Mouse (Mus musculus) stomach, embryonic 15.5 days (tissue): ENCODE data around the gene Prmt1. TPM values are rescaled to one million over a fixed set of nuclear protein-coding genes. Genes with fewer than 3 reads are reported as not detected.
A peak's percentile ranks its signal among the peaks of the same experiment; 100 is the strongest.

Experiments
- ATAC-seq: fragments of 200-750 bp; cut with Nextera tagmentation; 2 replicates; pipeline ENCODE4 v1.8.0; 2017; ENCODE audit warnings: low read depth, moderate number of reproducible peaks, moderate TSS enrichment; ENCODE audit not compliant: insufficient read depth, low FRiP score
- H3K27ac ChIP-seq: fragments of 300-500 bp; sonication (generic); 2 replicates; pipeline ENCODE4 v1.5.1; 2015; ENCODE audit warnings: mild to moderate bottlenecking, inconsistent platforms
- H3K27me3 ChIP-seq: fragments of 300-500 bp; sonication (generic); replicated peaks from 2 replicates; pipeline ENCODE4 v1.6.1; 2015; ENCODE audit warnings: inconsistent platforms
- H3K36me3 ChIP-seq: fragments of 300-500 bp; sonication (generic); 2 replicates; pipeline ENCODE4 v1.6.1; 2015; ENCODE audit warnings: inconsistent platforms
- H3K4me1 ChIP-seq: fragments of 300-500 bp; sonication (generic); 2 replicates; pipeline ENCODE4 v1.6.1; 2015; ENCODE audit warnings: inconsistent platforms
- H3K4me2 ChIP-seq: fragments of 300-500 bp; sonication (generic); 2 replicates; pipeline ENCODE4 v1.6.1; 2015; ENCODE audit warnings: mild to moderate bottlenecking, inconsistent platforms
- H3K4me3 ChIP-seq: fragments of 300-500 bp; sonication (generic); replicated peaks from 2 replicates; pipeline ENCODE4 v1.5.1; 2015; ENCODE audit warnings: inconsistent platforms
- H3K9ac ChIP-seq: fragments of 300-500 bp; sonication (generic); 2 replicates; pipeline ENCODE4 v1.6.1; 2015; ENCODE audit warnings: inconsistent platforms
- H3K9me3 ChIP-seq: fragments of 300-500 bp; sonication (generic); 2 replicates; pipeline ENCODE4 v1.6.1; 2016; ENCODE audit warnings: inconsistent platforms
- WGBS: fragments of 180-500 bp; shearing (Covaris S2); methylation state at CpG from one replicate; pipeline ENCODE4 v1.1.7; 2015; 5-methylcytosine and 5-hydroxymethylcytosine counted together
- polyA plus RNA-seq: library from polyadenylated mRNA; unstranded; fragments of >200 nt; fragmentation: Nextera tagmentation; extraction: Ambion mirVana; gene quantifications from 2 replicates; pipeline ENCODE4 v1.2.1, GENCODE M21; 2015

Gene Prmt1
- polyA plus RNA-seq, 1 experiment from 2014 or later = 396 TPM

DNA sequence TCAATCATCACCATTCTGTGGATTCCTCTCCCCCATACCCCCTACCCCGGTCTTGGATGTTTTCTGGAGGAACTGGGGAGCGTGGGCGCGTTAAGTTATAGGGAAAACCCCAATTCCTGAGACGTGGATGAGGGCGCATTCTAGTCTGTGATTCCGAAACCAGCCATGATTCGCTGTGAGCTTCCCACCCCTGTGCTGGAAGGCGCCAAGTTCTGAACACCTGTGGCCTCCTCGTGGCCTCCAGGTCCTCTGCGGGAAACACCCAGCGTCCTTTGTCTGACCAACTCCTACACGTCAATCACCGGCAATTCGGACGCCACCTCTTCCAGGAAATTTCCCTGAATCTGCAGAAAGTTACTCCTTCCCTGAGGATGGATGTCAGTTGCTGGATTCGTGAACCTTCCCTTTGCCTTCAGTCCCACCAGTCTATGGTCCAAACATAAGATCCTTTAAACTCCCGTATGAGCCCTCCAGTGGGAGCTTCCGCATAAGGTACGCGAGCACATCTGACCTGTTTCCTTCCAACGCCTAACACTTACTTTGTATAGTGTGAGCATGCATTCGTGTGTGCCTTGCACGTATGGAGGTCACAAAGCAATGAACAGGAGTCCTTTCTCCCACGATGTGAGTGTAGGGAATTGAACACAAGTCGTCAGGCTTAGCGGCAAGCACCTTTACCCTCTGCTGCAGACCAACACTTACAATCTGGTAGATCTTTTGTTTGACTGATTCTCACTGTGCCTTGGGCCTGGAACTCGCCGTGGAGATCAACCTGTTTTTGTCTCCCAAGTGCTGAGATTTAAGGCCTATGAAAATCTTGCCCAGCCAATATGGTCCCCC, 731 bp upstream of the Prmt1 start:
- H3K9ac ChIP-seq = peak overlapping the region; percentile 62
- H3K36me3 ChIP-seq = peaks cover 14% of the 10 kb centered on the region
- peaks cover 33% of the 10 kb centered on the region for H3K4me1 ChIP-seq
- WGBS = under 1% methylated on average over 29 of the region's 29 CpGs
- ATAC-seq = peak; percentile 12; the same call in 1 of the 2 replicates
- H3K27ac ChIP-seq = peak overlapping the region; percentile 96
- H3K4me3 ChIP-seq = peak overlapping the region; percentile 73
- H3K4me2 ChIP-seq = peak overlapping the region; percentile 68
- no peaks in the 10 kb centered on the region for H3K27me3 ChIP-seq
- no peaks in the 10 kb centered on the region for H3K9me3 ChIP-seq

DNA sequence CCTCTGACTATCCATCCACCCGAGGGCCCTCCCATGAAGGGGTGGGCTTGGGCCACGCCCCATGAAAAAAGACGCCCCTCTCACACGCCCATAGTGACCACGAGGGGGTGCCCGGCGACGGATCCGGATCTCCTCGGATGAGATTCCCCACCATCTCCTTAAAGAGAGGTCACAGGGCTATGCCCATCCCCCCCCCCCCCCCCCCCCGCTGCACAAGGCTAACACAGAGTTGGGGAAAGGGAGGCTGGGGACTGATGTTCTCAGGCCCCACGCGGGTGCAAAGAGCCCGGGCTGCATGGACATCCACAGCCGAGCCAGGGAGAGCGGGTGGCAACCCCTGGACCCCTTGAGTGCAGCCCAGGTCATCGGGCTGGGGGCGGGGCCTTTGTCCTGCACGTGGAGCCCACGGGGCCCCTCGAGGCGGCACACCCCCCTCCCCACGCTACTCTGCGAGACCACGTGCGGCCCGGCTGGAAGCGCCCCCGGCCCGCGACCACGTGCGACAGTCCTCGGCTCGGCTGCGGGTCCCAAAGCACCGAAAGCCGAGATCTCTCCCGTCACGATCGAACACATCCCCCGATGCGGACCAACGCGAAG, 675 bp downstream of the Prmt1 start:
- Histone ChIP-seq H3K9me3 (no peaks in the 10 kb centered on the region), H3K4me3 (peak overlapping the region; percentile 73), H3K27me3 (no peaks in the 10 kb centered on the region), H3K36me3 (peaks cover 25% of the 10 kb centered on the region), H3K27ac (peak overlapping the region; percentile 91), H3K9ac (peak overlapping the region; percentile 87), H3K4me2 (peak overlapping the region; percentile 62), H3K4me1 (peaks cover 33% of the 10 kb centered on the region)
- under 1% methylated on average over 44 of the region's 45 CpGs for WGBS
- ATAC-seq = no peak

- no peak overlapping the region for H3K9ac ChIP-seq
- peaks cover 28% of the 10 kb centered on the region for H3K36me3 ChIP-seq
- H3K4me1 ChIP-seq = peaks cover 33% of the 10 kb centered on the region
- H3K27me3 ChIP-seq = no peaks in the 10 kb centered on the region
- peak overlapping the region; percentile 73 for H3K4me3 ChIP-seq
- peak overlapping the region; percentile 62 for H3K4me2 ChIP-seq
- WGBS = 36% methylated on average over 3 of the region's 3 CpGs
- H3K27ac ChIP-seq = peak overlapping the region; percentile 40; the same call in 1 of the 2 replicates
- H3K9me3 ChIP-seq = no peaks in the 10 kb centered on the region
- ATAC-seq = no peak
Observed at GRCm38 (mm10) chr7:44984833-44985164, 1.6 kb downstream of the Prmt1 start.

DNA sequence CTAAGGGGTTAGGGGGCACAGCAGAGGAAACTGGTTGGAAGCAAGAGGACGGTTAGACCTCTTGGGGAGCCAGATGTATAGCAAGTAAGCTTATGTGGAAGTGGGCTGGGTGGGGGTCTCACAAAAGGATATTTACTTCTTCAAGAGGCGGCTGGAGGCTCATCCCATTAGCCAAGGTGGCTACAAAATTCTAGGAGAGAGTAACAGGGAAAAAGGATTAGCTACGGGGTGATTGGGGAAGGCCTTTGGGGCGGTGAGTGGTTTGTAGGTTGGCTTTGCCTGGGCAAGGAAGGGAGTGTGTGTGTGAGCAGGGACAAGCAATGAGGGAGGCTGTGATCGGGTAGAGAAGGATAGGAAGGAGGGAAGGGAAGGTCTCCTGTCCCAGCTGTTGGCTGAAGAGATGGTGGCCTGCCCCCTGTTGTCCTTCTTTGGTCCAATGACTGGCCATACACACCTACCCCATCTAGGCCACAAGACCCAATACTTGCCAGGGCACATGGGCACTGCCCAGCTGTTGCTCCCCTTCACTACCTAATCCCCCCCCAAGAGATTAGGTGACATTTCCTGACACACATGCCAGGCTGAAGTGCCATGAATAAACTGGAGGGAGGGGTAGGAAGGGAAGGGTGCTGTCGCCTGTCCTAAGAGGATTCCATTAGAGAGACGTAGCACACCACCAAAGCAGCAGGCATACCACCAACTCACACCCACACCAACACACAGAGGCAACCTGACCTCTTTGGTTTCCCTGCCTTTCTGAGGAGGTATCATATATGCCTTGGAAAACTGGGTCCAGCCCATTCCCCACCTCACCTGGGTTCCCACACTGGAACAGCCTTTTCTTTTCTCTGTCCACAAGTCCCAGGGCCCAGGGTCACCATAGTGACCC, 2.2 kb downstream of the Prmt1 start:
- Histone ChIP-seq H3K36me3 (peaks cover 33% of the 10 kb centered on the region), H3K4me3 (peak overlapping the region; percentile 73; the same call in 1 of the 2 replicates), H3K9me3 (no peaks in the 10 kb centered on the region), H3K9ac (no peak overlapping the region), H3K4me1 (peaks cover 33% of the 10 kb centered on the region), H3K27ac (peak overlapping the region; percentile 40), H3K4me2 (peak overlapping the region; percentile 62), H3K27me3 (no peaks in the 10 kb centered on the region)
- no peak for ATAC-seq
- WGBS = 74% methylated on average over 7 of the region's 7 CpGs

DNA sequence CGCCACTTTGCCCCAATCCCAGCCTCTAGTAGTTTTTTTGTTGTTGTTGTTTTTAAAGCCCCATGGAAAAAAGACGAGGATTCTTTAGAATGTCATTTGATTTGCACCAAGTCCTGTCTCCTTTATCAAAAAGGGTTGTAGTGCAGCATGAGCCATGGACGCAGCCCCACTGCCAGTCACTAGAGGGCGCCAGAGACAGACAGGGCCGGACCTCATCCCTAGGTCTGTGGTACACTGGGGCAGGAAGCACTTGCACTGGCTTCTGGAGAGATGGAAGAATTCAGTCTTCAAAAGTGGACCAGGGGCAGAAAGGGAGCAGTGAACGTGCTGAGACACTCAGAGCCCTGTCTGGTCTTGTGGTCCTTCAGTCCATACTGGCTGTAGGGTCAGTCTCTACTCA, 3.3 kb downstream of the Prmt1 start:
- H3K4me3 ChIP-seq = no peak overlapping the region
- H3K4me1 ChIP-seq = peaks cover 28% of the 10 kb centered on the region
- H3K36me3 ChIP-seq = peaks cover 43% of the 10 kb centered on the region
- H3K27me3 ChIP-seq = no peaks in the 10 kb centered on the region
- H3K27ac ChIP-seq = peak overlapping the region; percentile 24; the same call in 1 of the 2 replicates
- H3K4me2 ChIP-seq = no peak overlapping the region
- ATAC-seq = no peak
- H3K9ac ChIP-seq = no peak overlapping the region
- H3K9me3 ChIP-seq = no peaks in the 10 kb centered on the region
- 30% methylated on average over 6 of the region's 6 CpGs for WGBS

- 90% methylated on average over 8 of the region's 8 CpGs for WGBS
- ATAC-seq = no peak
- H3K4me1 ChIP-seq = peaks cover 23% of the 10 kb centered on the region
- no peak overlapping the region for H3K4me2 ChIP-seq
- no peak overlapping the region for H3K4me3 ChIP-seq
- H3K9ac ChIP-seq = no peak overlapping the region
- H3K27me3 ChIP-seq = no peaks in the 10 kb centered on the region
- no peak overlapping the region for H3K27ac ChIP-seq
- H3K36me3 ChIP-seq = peaks cover 57% of the 10 kb centered on the region
- no peaks in the 10 kb centered on the region for H3K9me3 ChIP-seq
Observed at GRCm38 (mm10) chr7:44981539-44981938, 4.8 kb downstream of the Prmt1 start.

DNA sequence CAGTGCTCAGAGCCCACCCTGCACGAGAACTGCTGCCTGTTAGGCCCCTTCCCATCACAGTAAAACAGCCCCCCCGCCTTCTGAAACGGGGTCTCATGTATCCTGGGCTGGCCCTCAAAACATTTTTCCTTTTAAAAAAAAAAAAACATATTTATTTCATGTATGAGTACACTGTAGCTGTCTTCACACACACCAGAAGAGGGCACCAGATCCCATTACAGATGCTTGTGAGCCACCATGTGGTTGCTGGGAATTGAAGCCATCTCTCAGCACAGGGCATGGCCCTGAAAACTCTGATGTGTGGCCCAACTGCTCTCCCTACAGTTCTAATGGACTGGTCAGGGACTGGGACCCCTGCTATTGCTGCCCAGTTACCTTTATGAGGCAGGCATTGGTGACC, 8.1 kb downstream of the Prmt1 start:
- H3K4me2 ChIP-seq = no peak overlapping the region
- no peak overlapping the region for H3K9ac ChIP-seq
- H3K36me3 ChIP-seq = peaks cover 66% of the 10 kb centered on the region
- H3K9me3 ChIP-seq = no peaks in the 10 kb centered on the region
- H3K27me3 ChIP-seq = no peaks in the 10 kb centered on the region
- H3K27ac ChIP-seq = no peak overlapping the region
- 83% methylated on average over 3 of the region's 3 CpGs for WGBS
- no peak for ATAC-seq
- H3K4me1 ChIP-seq = peaks cover 16% of the 10 kb centered on the region
- H3K4me3 ChIP-seq = no peak overlapping the region

DNA sequence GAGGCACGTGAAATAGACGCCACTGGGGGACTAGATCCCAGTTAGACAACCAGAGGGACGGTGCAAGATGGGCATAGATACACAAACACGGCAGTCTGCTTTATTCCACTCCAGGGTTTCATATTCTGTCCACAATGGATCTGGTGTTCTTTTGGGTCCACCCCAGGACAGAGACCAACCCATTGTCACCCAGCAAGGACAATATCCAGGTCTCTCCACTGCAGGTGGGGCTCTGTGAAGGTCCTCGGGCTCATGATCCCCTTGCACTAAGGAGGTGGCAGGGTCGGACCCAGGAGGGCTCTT, 11.3 kb downstream of the Prmt1 start:
- Histone ChIP-seq H3K9ac (no peak overlapping the region), H3K27ac (peak overlapping the region; percentile 91; the same call in 1 of the 2 replicates), H3K4me2 (peak overlapping the region; percentile 71), H3K36me3 (peaks cover 41% of the 10 kb centered on the region), H3K4me1 (peaks cover 27% of the 10 kb centered on the region), H3K9me3 (no peaks in the 10 kb centered on the region), H3K27me3 (no peaks in the 10 kb centered on the region), H3K4me3 (0 out of 2 replicates have a peak overlapping the region, but pooled peaks have one; percentile 5)
- WGBS = 20% methylated on average over 6 of the region's 6 CpGs
- no peak for ATAC-seq

- Histone ChIP-seq H3K4me1 (peaks cover 30% of the 10 kb centered on the region), H3K27me3 (no peaks in the 10 kb centered on the region), H3K9ac (peak within 1 kb of the TSS; percentile 46; the same call in 1 of the 2 replicates), H3K36me3 (peaks cover 37% of the 10 kb centered on the region), H3K27ac (peak within 1 kb of the TSS; percentile 91), H3K4me2 (peak within 1 kb of the TSS; percentile 71), H3K4me3 (peak within 1 kb of the TSS; percentile 55), H3K9me3 (no peaks in the 10 kb centered on the region)
- WGBS = 1% methylated on average over 22 of the region's 22 CpGs
- ATAC-seq = peak; percentile 11; the same call in 1 of the 2 replicates
Observed at GRCm38 (mm10) chr7:44974383-44975116, 11.8 kb downstream of the Prmt1 start, which contains the start of gene Cpt1c. Gene Cpt1c (minus strand): TSS chr7:44974851.

GRCm38 (mm10) chr7:44973415-44974130, 12.8 kb downstream of the Prmt1 start:
- H3K27me3 ChIP-seq = no peaks in the 10 kb centered on the region
- peaks cover 31% of the 10 kb centered on the region for H3K4me1 ChIP-seq
- peak overlapping the region; percentile 71 for H3K4me2 ChIP-seq
- ATAC-seq = no peak
- peak overlapping the region; percentile 91; the same call in 1 of the 2 replicates for H3K27ac ChIP-seq
- H3K9ac ChIP-seq = peak overlapping the region; percentile 46; the same call in 1 of the 2 replicates
- H3K4me3 ChIP-seq = peak overlapping the region; percentile 55
- WGBS = 40% methylated on average over 14 of the region's 14 CpGs
- peaks cover 28% of the 10 kb centered on the region for H3K36me3 ChIP-seq
- no peaks in the 10 kb centered on the region for H3K9me3 ChIP-seq
